Mouse (Mus musculus) spleen, adult 2 months (tissue): ENCODE measurements around the gene Oxct2b.

ENCODE experiments used
- CTCF ChIP-seq: fragments of 200-500 bp; IDR thresholded peaks from 2 replicates; pipeline ENCODE4 v1.5.1; 2011; ENCODE audit warnings: mild to moderate bottlenecking, inconsistent platforms; ENCODE audit not compliant: insufficient read depth, insufficient read length, insufficient replicate concordance; ENCODE audit errors: extremely low read depth
- POLR2A ChIP-seq: fragments of 200-500 bp; IDR thresholded peaks from 2 replicates; pipeline ENCODE4 v1.6.1; 2011; ENCODE audit warnings: low read depth, low read length, inconsistent platforms

- TF ChIP-seq CTCF (no peak), POLR2A (no peak)
These were observed 31.5 kb downstream of the Oxct2b start for GRCm38 (mm10) chr4:123147446-123148150.
